Mouse (Mus musculus) testis, adult 2 months (tissue): ENCODE data around the gene Btbd11.

Source experiments
- CTCF ChIP-seq: fragments of 200-500 bp; IDR thresholded peaks from 2 replicates; pipeline ENCODE4 v1.5.1; 2012; ENCODE audit warnings: low read depth, mild to moderate bottlenecking, inconsistent platforms, low read length, moderate library complexity; ENCODE audit not compliant: control insufficient read depth, insufficient read depth, insufficient replicate concordance
- POLR2A ChIP-seq: fragments of 200-500 bp; IDR thresholded peaks from 2 replicates; pipeline ENCODE4 v1.6.1; 2012; ENCODE audit warnings: low read depth, mild to moderate bottlenecking, inconsistent platforms, low read length, moderate library complexity; ENCODE audit not compliant: control insufficient read depth

GRCm38 (mm10) chr10:85571456-85571855 is 184.8 kb downstream of the Btbd11 start:
- TF ChIP-seq POLR2A (no peak), CTCF (no peak)
